19 mouse cellular contexts compared by ENCODE assay signal in the genomic region with DNA sequence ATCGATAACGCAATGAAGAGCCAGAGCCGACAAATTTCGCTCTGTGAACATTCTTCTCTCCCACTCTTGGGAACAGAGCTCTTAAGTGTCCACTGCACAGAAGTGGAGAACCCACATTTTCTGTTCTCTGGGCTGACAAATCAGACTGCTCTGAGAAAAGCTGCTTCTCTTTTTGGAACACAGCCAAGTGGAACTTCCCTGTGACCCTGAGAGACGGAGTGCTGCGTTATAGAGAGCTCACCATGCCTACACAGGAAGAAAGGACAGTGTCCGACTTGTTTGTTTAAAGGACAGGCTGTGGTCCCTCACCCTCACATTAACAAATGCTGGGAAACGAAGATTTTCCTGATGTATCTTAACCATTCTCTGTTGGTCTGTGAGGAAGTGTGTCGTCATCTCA. TPM values are rescaled to one million over a fixed set of nuclear protein-coding genes. Genes with fewer than 3 reads are reported as not detected.
DNase-seq lines count a peak whose midpoint lies in the region; ATAC-seq and TF ChIP-seq lines count a peak whose summit lies in the region.
"Had no signal": no experiment of that assay in that cellular context is flagged by ENCODE, and none has a peak within 500 bp of the region (broad histone marks: within the 10 kb centered on the region; RNA-seq: fewer than 3 reads in every experiment).

No protein-coding gene starts in this region.

- no peak overlapping the region for H3K4me2 ChIP-seq in embryonic facial prominence, embryonic 13.5 days
- H3K4me2 ChIP-seq in liver, embryonic 16.5 days (ENCODE audit: low read depth, low read length): no peak overlapping the region
- peak overlapping the region; percentile 37; the same call in 1 of the 2 replicates for H3K4me2 ChIP-seq in intestine, postnatal 0 days (replicated peaks; ENCODE audit: low read depth)
- H3K4me2 ChIP-seq: hindbrain, embryonic 15.5 days; limb, embryonic 13.5 days; lung, embryonic 15.5 days; midbrain, embryonic 13.5 days had no signal

- H3K27ac ChIP-seq in embryonic facial prominence, embryonic 13.5 days: no peak overlapping the region
- no peak overlapping the region for H3K27ac ChIP-seq in embryonic facial prominence, embryonic 10.5 days (replicated peaks)
- no peak overlapping the region for H3K27ac ChIP-seq in liver, embryonic 16.5 days (ENCODE audit: low read length)
- no peak overlapping the region for H3K27ac ChIP-seq in MEL (ENCODE audit: control insufficient read depth, low read depth, low read length)
- H3K27ac ChIP-seq in intestine, postnatal 0 days (ENCODE audit: low read depth, low read length): no peak overlapping the region
- H3K27ac ChIP-seq: hindbrain, embryonic 15.5 days; layer of hippocampus, adult 2 months; left cerebral cortex, adult 2 months; limb, embryonic 13.5 days; lung, embryonic 15.5 days; midbrain, embryonic 13.5 days had no signal

- no peak for TF ChIP-seq RAD21 in MEL (IDR thresholded peaks at IDR 0.05; ENCODE audit: low read depth, low read length)

- H3K27me3 ChIP-seq in embryonic facial prominence, embryonic 13.5 days: no peaks in the 10 kb centered on the region
- H3K27me3 ChIP-seq in embryonic facial prominence, embryonic 10.5 days (replicated peaks; ENCODE audit: low read depth, poor library complexity, severe bottlenecking): no peaks in the 10 kb centered on the region
- H3K27me3 ChIP-seq in liver, embryonic 16.5 days (ENCODE audit: control insufficient read depth, insufficient read depth, low read depth, low read length): no peaks in the 10 kb centered on the region
- no peaks in the 10 kb centered on the region; a peak in 1 of 4 replicates for H3K27me3 ChIP-seq in MEL (ENCODE audit: control insufficient read depth in 1 of 2, insufficient read depth in 2 of 2, low read length in 2 of 2)
- no peaks in the 10 kb centered on the region for H3K27me3 ChIP-seq in intestine, postnatal 0 days (replicated peaks; ENCODE audit: control insufficient read depth, insufficient read depth, low read length)
- H3K27me3 ChIP-seq: hindbrain, embryonic 15.5 days; limb, embryonic 13.5 days; lung, embryonic 15.5 days; midbrain, embryonic 13.5 days had no signal

- no peak for ATAC-seq in embryonic facial prominence, embryonic 13.5 days (ENCODE audit: insufficient number of reproducible peaks, insufficient read depth, low FRiP score, low TSS enrichment, low read depth)
- 0 out of 2 replicates have a peak, but pooled peaks have one; percentile 16 for ATAC-seq in liver, embryonic 16.5 days (ENCODE audit: low read depth)
- no peak for ATAC-seq in intestine, postnatal 0 days
- ATAC-seq: midbrain, embryonic 13.5 days had no signal

- H3K4me3 ChIP-seq in embryonic facial prominence, embryonic 13.5 days: no peak overlapping the region
- H3K4me3 ChIP-seq in embryonic facial prominence, embryonic 10.5 days: no peak overlapping the region
- H3K4me3 ChIP-seq in liver, embryonic 16.5 days (ENCODE audit: low read depth, low read length): no peak overlapping the region
- peak overlapping the region; percentile 13 to 64; a peak in 3 of 4 replicates for H3K4me3 ChIP-seq in MEL (ENCODE audit: control insufficient read depth in 1 of 2, insufficient read depth in 1 of 2, low read depth in 2 of 2, low read length in 2 of 2)
- H3K4me3 ChIP-seq in intestine, postnatal 0 days (ENCODE audit: low read depth, low read length): no peak overlapping the region
- H3K4me3 ChIP-seq: hindbrain, embryonic 15.5 days; layer of hippocampus, adult 2 months; left cerebral cortex, adult 2 months; limb, embryonic 13.5 days; lung, embryonic 15.5 days; midbrain, embryonic 13.5 days had no signal

- DNase-seq in embryonic facial prominence, embryonic 10.5 days (ENCODE audit: low spot score): no peak
- DNase-seq in liver (no peak), MEL (ENCODE audit: low read depth, low spot score) (peak; percentile 78)
- no peak for DNase-seq in left cerebral cortex, postnatal 25 days (ENCODE audit: low spot score in 2 of 2)
- DNase-seq in Muller cell, postnatal 12 days (ENCODE audit: inconsistent ontology term): no peak
- DNase-seq: adrenal gland, adult 8-10 months; B cell, adult 2 months; cerebellum, postnatal 10 days; right cerebral cortex, postnatal 14 days; thymus, postnatal 4 days had no signal

- intact Hi-C loops in left cerebral cortex, postnatal 25 days (cut with DNase I): no loop called here

- no peaks in the 10 kb centered on the region for H3K79me2 ChIP-seq in MEL (ENCODE audit: control insufficient read depth, insufficient read depth, low read length, poor library complexity)

- TF ChIP-seq EP300 in MEL (IDR thresholded peaks at IDR 0.05; ENCODE audit: low read depth in 1 of 2, low read length in 2 of 2): no peak

- no peak for TF ChIP-seq POLR2A in MEL (IDR thresholded peaks at IDR 0.05; ENCODE audit: control insufficient read depth in 1 of 2, insufficient read depth in 1 of 2, low read depth in 1 of 2, low read length in 2 of 2, poor library complexity in 1 of 2)

- H3K9ac ChIP-seq in embryonic facial prominence, embryonic 13.5 days: 0 out of 2 replicates have a peak overlapping the region, but pooled peaks have one; percentile 16
- H3K9ac ChIP-seq in liver, embryonic 16.5 days (ENCODE audit: low read depth, low read length): no peak overlapping the region
- peak overlapping the region; percentile 52 for H3K9ac ChIP-seq in MEL (ENCODE audit: control insufficient read depth, low read depth, low read length, poor library complexity, severe bottlenecking)
- H3K9ac ChIP-seq in intestine, postnatal 0 days (ENCODE audit: low read depth, low read length): no peak overlapping the region
- H3K9ac ChIP-seq: hindbrain, embryonic 15.5 days; limb, embryonic 13.5 days; lung, embryonic 15.5 days; midbrain, embryonic 13.5 days had no signal

- H3K9me3 ChIP-seq in embryonic facial prominence, embryonic 13.5 days: no peaks in the 10 kb centered on the region
- H3K9me3 ChIP-seq in embryonic facial prominence, embryonic 10.5 days: no peaks in the 10 kb centered on the region
- no peaks in the 10 kb centered on the region for H3K9me3 ChIP-seq in liver, embryonic 16.5 days (replicated peaks; ENCODE audit: control insufficient read depth, low read length)
- H3K9me3 ChIP-seq in MEL (replicated peaks; ENCODE audit: insufficient read depth, low read length): no peaks in the 10 kb centered on the region
- H3K9me3 ChIP-seq in intestine, postnatal 0 days (ENCODE audit: control insufficient read depth): no peaks in the 10 kb centered on the region
- H3K9me3 ChIP-seq: hindbrain, embryonic 15.5 days; limb, embryonic 13.5 days; lung, embryonic 15.5 days; midbrain, embryonic 13.5 days had no signal

- TF ChIP-seq CTCF in MEL (IDR thresholded peaks at IDR 0.05 in 2 of 3, conservative IDR thresholded peaks at IDR 0.05 in 1 of 3; ENCODE audit: control insufficient read depth in 1 of 3, insufficient read depth in 1 of 3, low read depth in 2 of 3, low read length in 3 of 3, poor library complexity in 1 of 3, severe bottlenecking in 1 of 3): no peak
- TF ChIP-seq CTCF in intestine, postnatal 0 days (IDR thresholded peaks at IDR 0.05; ENCODE audit: low read depth): no peak

- H3K4me1 ChIP-seq in embryonic facial prominence, embryonic 13.5 days: peaks cover 10% of the 10 kb centered on the region
- H3K4me1 ChIP-seq in embryonic facial prominence, embryonic 10.5 days: no peaks in the 10 kb centered on the region
- peaks cover 5% of the 10 kb centered on the region for H3K4me1 ChIP-seq in liver, embryonic 16.5 days (ENCODE audit: control insufficient read depth, low read depth, low read length)
- H3K4me1 ChIP-seq in MEL (ENCODE audit: control insufficient read depth in 1 of 2, insufficient read depth in 2 of 2, low read length in 2 of 2): peaks cover 2 to 19% of the 10 kb centered on the region in 2 experiments; a peak in 2 of 4 replicates
- H3K4me1 ChIP-seq in intestine, postnatal 0 days (replicated peaks; ENCODE audit: control insufficient read depth, insufficient read depth, low read length): no peaks in the 10 kb centered on the region
- H3K4me1 ChIP-seq: hindbrain, embryonic 15.5 days; midbrain, embryonic 13.5 days had no signal

- WGBS in embryonic facial prominence, embryonic 13.5 days: 61% methylated on average over 9 of the region's 9 CpGs
- WGBS in embryonic facial prominence, embryonic 10.5 days: 77% methylated on average over 9 of the region's 9 CpGs
- 39% methylated on average over 9 of the region's 9 CpGs for WGBS in liver, embryonic 16.5 days (ENCODE audit: insufficient replicate concordance)
- WGBS in intestine, postnatal 0 days: 35% methylated on average over 9 of the region's 9 CpGs

- H3K36me3 ChIP-seq in embryonic facial prominence, embryonic 13.5 days: no peaks in the 10 kb centered on the region
- H3K36me3 ChIP-seq in embryonic facial prominence, embryonic 10.5 days (replicated peaks): no peaks in the 10 kb centered on the region
- H3K36me3 ChIP-seq in liver, embryonic 16.5 days (ENCODE audit: control insufficient read depth, insufficient read depth): no peaks in the 10 kb centered on the region
- peaks cover 0 to 15% of the 10 kb centered on the region in 2 experiments; a peak in 2 of 4 replicates for H3K36me3 ChIP-seq in MEL (ENCODE audit: control insufficient read depth in 1 of 2, insufficient read depth in 2 of 2, low read length in 2 of 2)
- H3K36me3 ChIP-seq in intestine, postnatal 0 days (ENCODE audit: control insufficient read depth, insufficient read depth): no peaks in the 10 kb centered on the region
- H3K36me3 ChIP-seq: hindbrain, embryonic 15.5 days; limb, embryonic 13.5 days; lung, embryonic 15.5 days; midbrain, embryonic 13.5 days had no signal

TF ChIP-seq in MEL, 35 proteins besides CTCF, POLR2A, EP300 and RAD21:
- no peak for TF ChIP-seq ZC3H11A (IDR thresholded peaks at IDR 0.05; ENCODE audit: low read depth, low read length)

RNA-seq across cellular contexts. Expression of gene Akap6, which starts 11.8 kb away (rescaled TPM):
- 1.3 and 1.4 TPM in 2 replicates for polyA plus RNA-seq in embryonic facial prominence, embryonic 13.5 days (2015; fragmentation: Nextera tagmentation; extraction: Ambion mirVana)
- 4.3 and 4.4 TPM in 2 replicates for polyA plus RNA-seq in embryonic facial prominence, embryonic 10.5 days (2016; fragmentation: Nextera tagmentation; extraction: Ambion mirVana)
- polyA plus RNA-seq in liver, embryonic 16.5 days (2015; fragmentation: Nextera tagmentation; extraction: Ambion mirVana): 0.02 and 0.04 TPM in 2 replicates
- under 0.01 TPM in 1 of 2 replicates, not detected in the other for total RNA-seq in MEL (2012; rRNA removed)
- polyA plus RNA-seq in MEL (2012; ENCODE audit: insufficient read depth in 1 of 2, insufficient read length in 2 of 2, low read depth in 1 of 2, low replicate concordance in 2 of 2, missing spikeins in 1 of 2): not detected
- 0.73 and 1.1 TPM in 2 replicates for polyA plus RNA-seq in intestine, postnatal 0 days (2015; fragmentation: Nextera tagmentation; extraction: Ambion mirVana)
- total RNA-seq in left cerebral cortex, postnatal 25 days (2021): 100 to 1,000 TPM; 170 to 176 TPM

Comparison
In these comparisons a context has a peak if more than half of its experiments do, and no peak if none do; other contexts are left out.
1. H3K4me3 ChIP-seq: peak in MEL (2 of 2); none in embryonic facial prominence, embryonic 13.5 days (single experiment), embryonic facial prominence, embryonic 10.5 days (single experiment), liver, embryonic 16.5 days (single experiment) and intestine, postnatal 0 days (single experiment).
2. H3K9ac ChIP-seq: peak in embryonic facial prominence, embryonic 13.5 days (single experiment) and MEL (single experiment); none in liver, embryonic 16.5 days (single experiment) and intestine, postnatal 0 days (single experiment).